ENCODE assay signal across 19 mouse cellular contexts in the genomic region with DNA sequence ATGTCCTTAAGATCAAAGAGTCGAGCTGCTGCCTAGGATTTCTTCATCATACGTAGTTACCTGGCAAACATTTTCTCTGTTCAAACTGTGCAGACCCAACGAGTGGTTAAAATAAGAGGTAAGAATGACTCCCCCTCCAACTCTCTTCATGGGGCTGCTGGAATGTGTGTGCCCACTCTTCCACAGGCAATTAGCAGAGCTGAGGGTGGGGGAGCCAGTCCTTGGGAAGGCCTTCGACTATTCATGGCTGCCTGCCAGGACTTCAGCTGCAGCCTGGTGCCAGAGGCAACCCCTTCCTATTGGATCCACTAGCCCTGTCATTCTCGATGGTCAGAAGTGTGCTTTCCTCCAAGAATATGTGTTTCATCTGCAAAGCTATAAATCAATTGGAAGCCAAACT. TPM values are rescaled to one million over a fixed set of nuclear protein-coding genes. Genes with fewer than 3 reads are reported as not detected.
DNase-seq lines count a peak whose midpoint lies in the region; ATAC-seq and TF ChIP-seq lines count a peak whose summit lies in the region.
"Had no signal": no experiment of that assay in that cellular context is flagged by ENCODE, and none has a peak within 500 bp of the region (broad histone marks: within the 10 kb centered on the region; RNA-seq: fewer than 3 reads in every experiment).

No protein-coding gene starts in this region.

- H3K27ac ChIP-seq in hindbrain, postnatal 0 days: no peak overlapping the region
- H3K27ac ChIP-seq in hindbrain, embryonic 16.5 days (ENCODE audit: low read depth, low read length): no peak overlapping the region
- H3K27ac ChIP-seq in midbrain, embryonic 14.5 days (replicated peaks; ENCODE audit: low read depth, low read length): no peak overlapping the region
- H3K27ac ChIP-seq in midbrain, embryonic 11.5 days (ENCODE audit: low read depth, low read length): no peak overlapping the region
- H3K27ac ChIP-seq: liver, embryonic 12.5 days; midbrain, embryonic 12.5 days had no signal

- ATAC-seq in hindbrain, postnatal 0 days: no peak
- no peak for ATAC-seq in hindbrain, embryonic 16.5 days
- no peak for ATAC-seq in midbrain, embryonic 14.5 days (ENCODE audit: low FRiP score, low TSS enrichment)
- no peak for ATAC-seq in midbrain, embryonic 11.5 days (ENCODE audit: low FRiP score)
- ATAC-seq: CD4-positive, CD25-positive, alpha-beta regulatory T cell, adult 4 months; liver, embryonic 12.5 days; Patski had no signal

- H3K9ac ChIP-seq in hindbrain, postnatal 0 days (replicated peaks; ENCODE audit: low read length): no peak overlapping the region
- no peak overlapping the region for H3K9ac ChIP-seq in hindbrain, embryonic 16.5 days (ENCODE audit: low read depth, low read length)
- H3K9ac ChIP-seq in midbrain, embryonic 14.5 days (replicated peaks; ENCODE audit: low read length): no peak overlapping the region
- no peak overlapping the region for H3K9ac ChIP-seq in midbrain, embryonic 11.5 days (ENCODE audit: low read length)
- H3K9ac ChIP-seq: liver, embryonic 12.5 days; midbrain, embryonic 12.5 days had no signal

- H3K4me2 ChIP-seq in hindbrain, postnatal 0 days (ENCODE audit: low read depth, low read length): no peak overlapping the region
- H3K4me2 ChIP-seq in hindbrain, embryonic 16.5 days (ENCODE audit: low read length): no peak overlapping the region
- H3K4me2 ChIP-seq in midbrain, embryonic 14.5 days (ENCODE audit: low read length): no peak overlapping the region
- no peak overlapping the region for H3K4me2 ChIP-seq in midbrain, embryonic 11.5 days
- H3K4me2 ChIP-seq: liver, embryonic 12.5 days; midbrain, embryonic 12.5 days had no signal

- H3K4me1 ChIP-seq in hindbrain, postnatal 0 days (ENCODE audit: insufficient read depth, low read length): peaks cover 11% of the 10 kb centered on the region
- H3K4me1 ChIP-seq in hindbrain, embryonic 16.5 days (ENCODE audit: control insufficient read depth, insufficient read depth, low read depth, low read length): peaks cover 7% of the 10 kb centered on the region
- H3K4me1 ChIP-seq in midbrain, embryonic 14.5 days (ENCODE audit: control insufficient read depth, insufficient read depth, low read length): no peaks in the 10 kb centered on the region
- peaks cover 6% of the 10 kb centered on the region; the same call in 1 of the 2 replicates for H3K4me1 ChIP-seq in midbrain, embryonic 11.5 days (ENCODE audit: control insufficient read depth, insufficient read depth, low read length)
- H3K4me1 ChIP-seq: liver, embryonic 12.5 days had no signal

- no peak overlapping the region for H3K4me3 ChIP-seq in hindbrain, postnatal 0 days (ENCODE audit: low read length)
- no peak overlapping the region for H3K4me3 ChIP-seq in hindbrain, embryonic 16.5 days (ENCODE audit: low read length)
- no peak overlapping the region for H3K4me3 ChIP-seq in midbrain, embryonic 14.5 days (replicated peaks; ENCODE audit: low read depth, low read length)
- H3K4me3 ChIP-seq in midbrain, embryonic 11.5 days (ENCODE audit: low read depth, low read length): no peak overlapping the region
- H3K4me3 ChIP-seq: liver, embryonic 12.5 days; midbrain, embryonic 12.5 days; myocyte had no signal

- whole genome bisulfite sequencing in hindbrain, postnatal 0 days: 40% methylated on average over 5 of the region's 5 CpGs
- 49% methylated on average over 5 of the region's 5 CpGs for WGBS in hindbrain, embryonic 16.5 days
- 68% methylated on average over 5 of the region's 5 CpGs for WGBS in midbrain, embryonic 14.5 days
- 78% methylated on average over 5 of the region's 5 CpGs for WGBS in midbrain, embryonic 11.5 days

- peaks cover 16% of the 10 kb centered on the region for H3K27me3 ChIP-seq in hindbrain, postnatal 0 days (ENCODE audit: insufficient read depth, low read length)
- H3K27me3 ChIP-seq in hindbrain, embryonic 16.5 days (replicated peaks; ENCODE audit: control insufficient read depth, insufficient read depth, low read length): peaks cover 24% of the 10 kb centered on the region
- peaks cover 39% of the 10 kb centered on the region for H3K27me3 ChIP-seq in midbrain, embryonic 14.5 days (ENCODE audit: control insufficient read depth, insufficient read depth, low read length)
- H3K27me3 ChIP-seq in midbrain, embryonic 11.5 days (ENCODE audit: control insufficient read depth, insufficient read depth, low read length): peaks cover 39% of the 10 kb centered on the region
- H3K27me3 ChIP-seq: Patski had no signal

- no peaks in the 10 kb centered on the region for H3K9me3 ChIP-seq in hindbrain, postnatal 0 days (ENCODE audit: low read length)
- no peaks in the 10 kb centered on the region for H3K9me3 ChIP-seq in hindbrain, embryonic 16.5 days (ENCODE audit: control insufficient read depth, low read length)
- H3K9me3 ChIP-seq in midbrain, embryonic 14.5 days (ENCODE audit: control insufficient read depth, low read length): no peaks in the 10 kb centered on the region
- H3K9me3 ChIP-seq in midbrain, embryonic 11.5 days (ENCODE audit: control insufficient read depth, low read length): no peaks in the 10 kb centered on the region
- H3K9me3 ChIP-seq: liver, embryonic 12.5 days; midbrain, embryonic 12.5 days had no signal

- peak; percentile 48 to 67 for DNase-seq in cerebellum, postnatal 14 days
- DNase-seq in cerebellum, adult 8-10 months: no peak
- DNase-seq in hindbrain, postnatal 0 days (ENCODE audit: low spot score): peak; percentile 83
- peak; percentile 78 for DNase-seq in midbrain, embryonic 14.5 days
- DNase-seq in midbrain, embryonic 11.5 days (ENCODE audit: low spot score, missing footprints): no peak
- DNase-seq in lung, postnatal 10 days: peak; percentile 20
- DNase-seq: adrenal gland, adult 8-10 months; cerebellum, adult 9-11 months; embryo, embryonic 11 days; kidney, adult 9 months; kidney, postnatal 25 days; thymus, postnatal 25 days had no signal

- H3K36me3 ChIP-seq in hindbrain, postnatal 0 days (ENCODE audit: insufficient read depth, low read length): no peaks in the 10 kb centered on the region
- no peaks in the 10 kb centered on the region for H3K36me3 ChIP-seq in hindbrain, embryonic 16.5 days (ENCODE audit: control insufficient read depth, insufficient read depth, low read length)
- H3K36me3 ChIP-seq in midbrain, embryonic 14.5 days (ENCODE audit: control insufficient read depth, insufficient read depth, low read length): no peaks in the 10 kb centered on the region
- H3K36me3 ChIP-seq in midbrain, embryonic 11.5 days (ENCODE audit: control insufficient read depth, insufficient read depth, low read length): no peaks in the 10 kb centered on the region
- H3K36me3 ChIP-seq: liver, embryonic 12.5 days; midbrain, embryonic 12.5 days had no signal

- no peak for TF ChIP-seq CTCF in hindbrain, postnatal 0 days (IDR thresholded peaks at IDR 0.05; ENCODE audit: low read depth)

RNA-seq across cellular contexts. Expression of gene Tmem132d, which starts 2.8 kb away (rescaled TPM):
- 28.9 and 42.7 TPM in 2 replicates for total RNA-seq in hindbrain, postnatal 0 days (2014; rRNA removed)
- 5.8 and 6.1 TPM in 2 replicates for polyA plus RNA-seq in hindbrain, postnatal 0 days (2015; fragmentation: Nextera tagmentation; extraction: Ambion mirVana)
- polyA plus RNA-seq in hindbrain, embryonic 16.5 days (2015; fragmentation: Nextera tagmentation; extraction: Ambion mirVana): 3.0 and 4.7 TPM in 2 replicates
- polyA plus RNA-seq in midbrain, embryonic 14.5 days (2014; fragmentation: Nextera tagmentation; extraction: Ambion mirVana): 4.0 and 4.1 TPM in 2 replicates
- polyA plus RNA-seq in midbrain, embryonic 11.5 days (2014; fragmentation: Nextera tagmentation; extraction: Ambion mirVana): 0.23 and 0.36 TPM in 2 replicates
- total RNA-seq: hematopoietic stem cell, adult 5-6 weeks had no signal
- polyA plus RNA-seq: CD4-positive, CD25-positive, alpha-beta regulatory T cell, adult 4 months; myocyte; Patski had no signal

Comparison
In these comparisons a context has a peak if more than half of its experiments do, and no peak if none do; other contexts are left out.
1. DNase-seq: peak in cerebellum, postnatal 14 days (2 of 2), hindbrain, postnatal 0 days (single experiment), midbrain, embryonic 14.5 days (single experiment) and lung, postnatal 10 days (single experiment); none in cerebellum, adult 8-10 months (single experiment) and midbrain, embryonic 11.5 days (single experiment).